In genomic region chr5:9114162-9114561, GRCm38 (mm10) we compare ENCODE assay signal across 14 mouse cellular contexts. TPM values are rescaled to one million over a fixed set of nuclear protein-coding genes. Genes with fewer than 3 reads are reported as not detected.
A peak's percentile ranks its signal among the peaks of the same experiment; 100 is the strongest.
DNase-seq lines count a peak whose midpoint lies in the region; ATAC-seq and TF ChIP-seq lines count a peak whose summit lies in the region.
"Had no signal": no experiment of that assay in that cellular context is flagged by ENCODE, and none has a peak within 500 bp of the region (broad histone marks: within the 10 kb centered on the region; RNA-seq: fewer than 3 reads in every experiment).

No protein-coding gene starts in this region.

- no peak for TF ChIP-seq CTCF in brain, embryonic 14.5 days (IDR thresholded peaks at IDR 0.05; ENCODE audit: borderline replicate concordance, extremely low read depth, insufficient read depth, insufficient read length)

- H3K36me3 ChIP-seq in heart, embryonic 10.5 days: peaks cover 21% of the 10 kb centered on the region; the same call in 1 of the 2 replicates
- peaks cover 3% of the 10 kb centered on the region; the same call in 1 of the 2 replicates for H3K36me3 ChIP-seq in midbrain, embryonic 16.5 days (ENCODE audit: control insufficient read depth, insufficient read depth, low read length)

- H3K4me1 ChIP-seq in heart, embryonic 10.5 days: 0 out of 2 replicates have a peak, but pooled peaks cover 3% of the 10 kb centered on the region
- peaks cover 2% of the 10 kb centered on the region; the same call in 1 of the 2 replicates for H3K4me1 ChIP-seq in midbrain, embryonic 16.5 days (ENCODE audit: control insufficient read depth, insufficient read depth, low read length)
- H3K4me1 ChIP-seq: heart, embryonic 15.5 days; stomach, embryonic 15.5 days had no signal

- WGBS in heart, embryonic 10.5 days: 28% methylated on average over 6 of the region's 6 CpGs
- 41% methylated on average over 6 of the region's 6 CpGs for WGBS in midbrain, embryonic 16.5 days

- H3K4me3 ChIP-seq in heart, embryonic 10.5 days: no peak overlapping the region
- H3K4me3 ChIP-seq in midbrain, embryonic 16.5 days (ENCODE audit: low read depth, low read length): no peak overlapping the region
- H3K4me3 ChIP-seq: heart, embryonic 15.5 days; left cerebral cortex, adult 2 months; lung, embryonic 15.5 days; stomach, embryonic 15.5 days had no signal

- H3K9me3 ChIP-seq in heart, embryonic 10.5 days: no peaks in the 10 kb centered on the region
- no peaks in the 10 kb centered on the region for H3K9me3 ChIP-seq in midbrain, embryonic 16.5 days (replicated peaks; ENCODE audit: control insufficient read depth, low read length, poor library complexity, severe bottlenecking)
- H3K9me3 ChIP-seq: heart, embryonic 15.5 days; lung, embryonic 15.5 days; stomach, embryonic 15.5 days had no signal

- peak; percentile 7; the same call in 1 of the 2 replicates for ATAC-seq in midbrain, embryonic 16.5 days

- H3K27ac ChIP-seq in heart, embryonic 10.5 days: no peak overlapping the region
- no peak overlapping the region for H3K27ac ChIP-seq in midbrain, embryonic 16.5 days (ENCODE audit: low read length)
- H3K27ac ChIP-seq: heart, embryonic 15.5 days; left cerebral cortex, adult 2 months; lung, embryonic 15.5 days; stomach, embryonic 15.5 days had no signal

- H3K9ac ChIP-seq in midbrain, embryonic 16.5 days (ENCODE audit: low read depth, low read length): no peak overlapping the region
- H3K9ac ChIP-seq: heart, embryonic 15.5 days; lung, embryonic 15.5 days; stomach, embryonic 15.5 days had no signal

- H3K4me2 ChIP-seq in midbrain, embryonic 16.5 days (ENCODE audit: low read length): no peak overlapping the region
- H3K4me2 ChIP-seq: heart, embryonic 15.5 days; lung, embryonic 15.5 days; stomach, embryonic 15.5 days had no signal

- DNase-seq in heart, embryonic 10.5 days (ENCODE audit: low spot score): peak; percentile 31
- no peak for DNase-seq in heart, adult 8-10 months (ENCODE audit: low spot score)
- DNase-seq in brain, embryonic 14.5 days (ENCODE audit: low read depth): peak; percentile 77
- DNase-seq in cerebellum, postnatal 36 days: peak; percentile 17 to 39
- no peak for DNase-seq in frontal cortex, postnatal 25 days (ENCODE audit: low spot score in 2 of 2)
- no peak for DNase-seq in adrenal gland, adult 2 months
- DNase-seq: gastrocnemius, postnatal 10 days; kidney, adult 18-20 months; right cerebral cortex, postnatal 4 days had no signal

- no peaks in the 10 kb centered on the region for H3K27me3 ChIP-seq in heart, embryonic 10.5 days (ENCODE audit: insufficient read depth, poor library complexity, severe bottlenecking)
- no peaks in the 10 kb centered on the region for H3K27me3 ChIP-seq in midbrain, embryonic 16.5 days (ENCODE audit: control insufficient read depth, insufficient read depth, low read depth, low read length)
- H3K27me3 ChIP-seq: heart, embryonic 15.5 days; lung, embryonic 15.5 days; stomach, embryonic 15.5 days had no signal

- TF ChIP-seq POLR2A in brain, embryonic 14.5 days (IDR thresholded peaks at IDR 0.05; ENCODE audit: borderline replicate concordance, extremely low read depth, insufficient read depth, insufficient read length, poor library complexity, severe bottlenecking): no peak

RNA-seq across cellular contexts. Expression of gene Tmem243, which starts 13.7 kb away (rescaled TPM):
- polyA plus RNA-seq in heart, embryonic 10.5 days (2016; fragmentation: Nextera tagmentation; extraction: Ambion mirVana): 11.5 and 13.2 TPM in 2 replicates
- total RNA-seq in heart, adult 8-10 months (2022): 10 to 100 TPM in 2 of 4 experiments, 1 to 10 TPM in 2; 9.6 to 12.6 (median 10.1) TPM
- 5.1 and 6.6 TPM in 2 replicates for polyA plus RNA-seq in brain, embryonic 14.5 days (2012; rRNA removed)
- 9.4 and 9.7 TPM in 2 replicates for polyA plus RNA-seq in midbrain, embryonic 16.5 days (2015; fragmentation: Nextera tagmentation; extraction: Ambion mirVana)
- 10 to 100 TPM; 27.0 to 53.8 TPM for total RNA-seq in adrenal gland, adult 2 months (2021)
- polyA plus RNA-seq in adrenal gland, adult 2 months (2012; rRNA removed): 19.6 and 22.5 TPM in 2 replicates

RNA-seq across cellular contexts. Expression of gene Dmtf1, which starts 47.4 kb away (rescaled TPM):
- polyA plus RNA-seq in heart, embryonic 10.5 days (2016; fragmentation: Nextera tagmentation; extraction: Ambion mirVana): 37.1 and 45.0 TPM in 2 replicates
- 10 to 100 TPM; 10.7 to 13.0 (median 11.3) TPM for total RNA-seq in heart, adult 8-10 months (2022)
- polyA plus RNA-seq in brain, embryonic 14.5 days (2012; rRNA removed): 76.0 and 86.4 TPM in 2 replicates
- polyA plus RNA-seq in midbrain, embryonic 16.5 days (2015; fragmentation: Nextera tagmentation; extraction: Ambion mirVana): 57.9 and 66.3 TPM in 2 replicates
- 10 to 100 TPM; 25.7 to 31.9 TPM for total RNA-seq in adrenal gland, adult 2 months (2021)
- polyA plus RNA-seq in adrenal gland, adult 2 months (2012; rRNA removed): 3.1 and 3.3 TPM in 2 replicates

Comparison
In these comparisons a context has a peak if more than half of its experiments do, and no peak if none do; other contexts are left out.
1. DNase-seq: peak in heart, embryonic 10.5 days (single experiment), brain, embryonic 14.5 days (single experiment) and cerebellum, postnatal 36 days (2 of 2); none in heart, adult 8-10 months (single experiment), frontal cortex, postnatal 25 days (0 of 2) and adrenal gland, adult 2 months (single experiment).